Mouse (Mus musculus) NIH3T3 (cell line): Measurements from ENCODE around the gene Abcc12.

Experiments
- DNase-seq: peaks from one replicate; pipeline ENCODE4 v3.0.0-alpha.2; 2012; ENCODE audit warnings: low read depth

Gene Abcc12

DNA sequence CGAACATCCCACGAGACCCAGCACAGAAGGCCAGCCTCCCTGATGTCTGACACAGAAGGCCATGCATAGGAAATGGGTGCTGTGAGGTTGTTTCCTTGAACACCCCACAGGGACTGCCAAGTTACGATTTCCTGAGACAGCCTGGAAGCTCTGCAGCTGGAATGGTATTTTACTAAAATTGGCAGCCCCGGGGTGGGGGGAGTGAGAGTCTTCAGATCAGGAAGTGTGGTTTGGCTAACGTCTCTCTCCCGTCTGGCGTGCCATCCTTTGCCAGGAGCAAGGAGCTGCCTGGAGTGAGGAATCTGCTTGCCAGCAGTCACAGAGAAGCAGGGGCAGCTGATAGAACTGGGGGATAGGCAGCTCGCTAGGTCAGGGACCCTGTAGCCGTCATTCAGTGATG is 2.4 kb downstream of the Abcc12 start:
- peak; percentile 44 for DNase-seq

DNA sequence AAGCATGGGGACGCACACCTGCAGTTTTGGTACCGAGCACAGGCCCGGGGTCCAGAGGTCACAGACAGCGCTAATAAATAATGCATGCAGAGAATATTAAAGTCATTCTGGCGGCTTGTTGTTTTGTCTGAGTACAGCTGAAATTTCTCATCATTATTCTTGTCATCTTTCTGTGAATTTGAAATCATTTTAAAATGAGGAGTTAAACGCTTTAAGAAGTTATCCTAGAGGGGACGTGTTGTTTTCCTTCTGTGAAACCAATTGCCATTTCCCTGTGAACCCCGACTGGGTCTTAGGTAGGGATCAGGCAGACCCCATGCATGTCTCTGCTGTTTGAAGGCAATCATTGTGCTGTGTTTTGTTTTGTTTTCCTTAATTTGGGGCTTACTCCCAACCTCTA is 2.9 kb downstream of the Abcc12 start:
- no peak for DNase-seq

DNA sequence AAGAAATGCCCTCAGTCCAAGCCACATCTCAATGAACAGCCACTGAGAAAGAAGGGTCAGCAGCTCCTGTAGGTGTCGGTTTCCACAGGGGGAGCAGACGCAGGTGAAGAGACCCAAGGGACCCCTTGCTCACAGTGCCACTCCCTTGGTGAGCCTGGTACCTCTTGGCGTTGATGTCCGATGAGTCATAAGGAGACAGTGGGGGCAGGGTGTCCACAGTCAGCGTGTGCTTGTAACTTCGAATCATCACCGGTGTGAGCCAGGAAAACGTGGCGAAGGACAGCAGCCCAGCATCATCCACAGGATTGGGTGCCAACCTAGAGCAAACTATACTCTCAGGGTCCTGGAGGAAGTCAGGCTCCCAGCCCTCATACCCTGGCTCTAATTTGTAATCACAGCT is 16.8 kb downstream of the Abcc12 start:
- DNase-seq: peak; percentile 35

DNA sequence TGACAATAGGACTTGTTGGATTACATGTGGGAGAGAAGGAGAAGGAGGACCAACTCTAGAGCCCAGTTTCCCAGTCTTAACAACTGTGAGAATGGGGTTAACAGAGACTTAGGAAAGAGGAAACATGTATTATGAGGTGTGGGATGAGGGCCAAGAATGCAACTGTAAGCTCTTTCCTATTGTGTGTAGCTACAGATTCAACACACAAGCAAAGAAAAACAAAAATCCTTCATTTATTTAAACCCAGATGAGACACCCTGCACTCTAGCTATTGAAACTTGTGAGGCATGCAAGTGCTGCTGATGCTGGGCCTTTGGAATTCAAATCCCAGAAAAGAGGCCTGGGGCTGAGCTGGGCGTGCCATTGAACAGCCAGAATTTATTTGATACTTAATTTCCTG is 18.7 kb downstream of the Abcc12 start:
- DNase-seq: peak; percentile 31

DNA sequence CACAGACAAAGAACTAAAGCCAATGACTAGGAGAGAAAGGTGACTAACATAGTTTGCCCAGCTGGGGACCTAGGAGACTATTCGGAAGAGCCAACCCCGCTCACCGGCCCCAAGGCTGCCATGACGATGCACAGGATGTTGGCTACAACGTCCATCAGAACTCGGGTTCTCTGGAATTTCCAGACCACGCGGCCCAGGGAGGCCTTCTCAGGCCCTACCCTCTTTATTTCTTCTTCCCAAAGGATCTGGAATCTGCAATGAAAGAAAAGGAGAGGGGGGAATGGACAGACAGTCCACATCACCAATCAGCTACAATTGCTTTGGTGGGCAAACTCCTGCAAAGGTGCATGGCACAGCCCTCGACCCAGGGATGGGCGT is 19.8 kb downstream of the Abcc12 start:
- no peak for DNase-seq

DNA sequence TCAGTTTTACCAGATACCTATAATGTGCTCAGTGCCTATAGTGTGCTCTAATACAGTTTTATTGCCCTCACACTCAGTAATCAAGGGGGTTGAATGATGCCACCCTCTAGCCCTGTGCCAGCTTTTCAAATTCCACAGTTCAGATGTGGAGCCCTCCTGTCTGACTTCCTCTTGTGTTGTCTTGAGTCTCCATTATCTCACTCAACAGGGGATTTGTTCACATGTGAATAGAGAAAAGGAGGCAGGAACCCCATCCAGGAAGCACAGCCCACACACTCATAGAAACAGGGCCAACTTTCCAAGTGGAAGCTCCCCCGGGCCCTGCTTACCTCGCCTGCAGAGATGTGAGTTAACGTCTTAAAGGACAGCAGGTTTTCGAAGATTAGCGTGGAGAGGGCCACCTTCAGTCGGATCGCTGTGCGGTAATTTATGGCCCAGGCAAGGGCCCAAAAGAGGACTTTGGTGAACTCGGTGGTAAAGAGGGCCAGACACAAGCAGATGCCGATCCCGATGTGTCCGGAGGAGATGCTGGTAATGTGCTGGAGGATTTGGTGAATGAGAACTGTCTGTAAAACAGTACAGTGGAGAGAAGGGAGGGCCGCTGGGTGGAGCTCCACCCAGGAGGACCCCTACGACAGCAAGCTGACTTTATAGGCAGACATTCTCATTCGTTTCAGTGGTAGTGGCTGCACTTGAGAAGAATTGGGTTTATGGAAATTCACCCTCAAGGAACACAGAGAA is 20.4 kb downstream of the Abcc12 start:
- no peak for DNase-seq

DNA sequence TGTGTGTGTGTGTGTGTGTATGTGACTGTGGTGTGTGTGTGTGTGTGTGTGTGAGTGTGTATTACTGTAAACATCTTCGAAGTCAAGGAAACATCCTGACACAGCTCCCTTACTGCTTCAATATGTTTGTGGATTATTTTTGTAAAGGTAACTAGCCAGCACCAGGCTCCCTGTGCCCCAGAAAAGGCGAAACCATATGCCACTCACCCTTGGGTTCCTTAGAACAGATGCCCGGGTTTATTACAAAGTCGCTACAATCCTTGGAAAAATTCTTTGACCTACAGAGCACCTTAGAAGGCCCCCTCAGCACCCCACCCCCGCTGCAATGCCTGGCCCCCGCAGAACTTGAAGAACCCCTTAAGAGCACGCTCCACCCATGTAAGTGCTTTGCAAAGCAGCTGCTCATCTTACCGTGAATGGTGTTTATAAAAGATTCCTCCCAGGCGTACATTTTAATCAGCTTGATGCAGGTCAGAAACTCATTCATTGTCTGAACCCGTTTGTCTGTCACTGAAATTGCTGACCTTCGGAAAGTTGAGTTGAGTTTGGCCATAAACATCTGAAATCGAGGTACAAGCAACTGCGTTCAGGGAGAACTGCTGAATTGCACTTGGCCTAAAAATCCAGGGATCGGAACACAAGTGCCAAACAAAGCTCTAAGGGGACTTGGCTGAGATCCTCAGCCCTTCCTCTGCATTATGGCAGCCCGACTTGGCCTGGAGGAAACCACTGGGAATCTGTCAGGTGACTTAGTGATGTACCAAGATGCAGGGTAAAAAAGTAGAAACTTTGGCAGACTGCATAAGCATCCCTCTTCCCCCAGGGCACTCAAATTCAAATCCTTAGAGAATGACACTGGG is 23.1 kb downstream of the Abcc12 start:
- no peak for DNase-seq

DNA sequence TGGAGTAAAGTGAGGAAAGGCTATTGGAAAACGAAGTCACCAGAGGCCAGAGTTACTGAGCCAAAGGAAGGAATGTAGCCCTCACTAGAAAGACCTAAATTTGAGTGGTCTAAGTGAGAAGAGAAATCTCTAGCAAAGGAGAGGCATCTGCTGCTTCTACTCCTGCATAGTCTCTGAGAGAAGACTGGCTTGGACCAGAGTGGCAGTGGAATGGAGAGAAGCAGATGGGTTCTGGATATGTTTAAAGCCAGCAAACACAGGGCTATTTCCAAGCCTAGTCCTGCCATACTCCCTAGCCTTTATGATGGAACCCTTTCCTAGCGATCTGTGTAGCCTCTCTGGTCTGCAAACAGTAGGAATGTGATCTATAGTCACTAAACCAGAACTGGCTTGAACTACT is 24.9 kb downstream of the Abcc12 start:
- DNase-seq: no peak

DNA sequence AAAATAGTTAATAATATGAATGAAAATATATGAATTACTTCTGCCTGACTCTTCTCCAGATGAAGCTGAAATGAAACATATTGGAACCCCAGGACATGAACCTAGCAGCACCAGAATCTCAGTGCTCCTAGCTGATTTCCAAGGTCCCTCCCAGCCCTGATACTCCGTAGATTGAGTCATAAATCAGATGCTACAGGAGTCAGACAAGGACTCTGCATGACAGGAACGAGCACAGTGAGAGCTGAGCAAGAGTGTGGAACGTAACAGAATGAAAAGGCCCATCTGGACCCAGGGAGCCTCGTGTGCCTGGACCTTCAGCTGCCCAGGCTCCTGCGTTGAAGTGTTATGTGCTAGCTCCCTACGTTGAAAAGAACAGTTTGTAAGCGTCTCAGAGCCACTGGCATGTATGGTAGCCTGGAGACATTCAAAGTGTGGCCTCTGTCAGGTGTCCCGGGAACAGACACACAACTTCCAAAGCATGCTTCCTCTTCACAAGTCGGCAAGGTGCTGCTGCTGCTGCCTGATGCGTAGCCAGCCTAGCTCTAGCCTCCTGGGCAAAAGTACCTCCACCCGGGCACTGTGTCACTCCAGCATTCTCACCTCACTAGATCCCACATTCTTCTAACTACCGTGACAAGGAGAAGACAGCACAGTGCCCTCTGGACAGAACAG is 26.1 kb downstream of the Abcc12 start:
- DNase-seq: no peak

DNA sequence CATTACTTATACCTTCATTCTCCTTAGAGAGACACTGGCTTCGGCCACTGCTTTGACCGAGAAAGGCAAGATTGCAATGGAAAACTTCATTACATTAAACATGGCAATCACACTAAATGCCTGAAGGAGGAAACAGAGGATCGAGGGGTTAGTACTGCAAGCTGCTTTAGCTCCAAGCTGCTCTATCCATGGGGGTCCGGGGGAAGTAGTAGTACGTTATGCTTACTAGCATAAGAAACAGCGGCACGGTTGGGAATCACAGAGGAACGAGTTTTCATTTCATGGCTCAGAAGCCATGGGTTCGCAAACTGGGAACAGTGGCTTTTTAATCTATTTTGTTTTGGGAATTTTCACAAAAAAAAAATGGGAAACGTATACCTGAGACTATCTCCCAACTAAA is 30.0 kb downstream of the Abcc12 start:
- DNase-seq: no peak

DNA sequence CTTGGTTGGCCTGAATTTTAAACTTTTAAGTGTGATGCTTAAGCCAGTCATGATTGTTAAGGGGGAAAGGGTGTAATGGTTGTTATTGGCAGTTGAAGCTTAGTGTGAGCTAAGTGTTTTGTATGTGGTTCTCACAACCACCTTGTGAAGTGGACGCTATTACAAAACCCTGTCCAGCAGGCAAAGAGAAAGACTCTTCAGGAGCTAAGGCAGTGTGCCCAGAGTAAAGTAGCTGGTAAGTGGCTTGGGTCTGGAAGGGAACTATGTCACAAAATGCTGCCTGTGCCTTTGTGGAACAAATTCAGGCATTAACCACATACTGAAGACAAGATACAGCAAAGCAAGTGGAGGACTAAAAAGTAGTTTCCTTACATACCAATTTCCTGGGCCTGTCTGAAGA is 34.5 kb downstream of the Abcc12 start:
- DNase-seq: no peak

DNA sequence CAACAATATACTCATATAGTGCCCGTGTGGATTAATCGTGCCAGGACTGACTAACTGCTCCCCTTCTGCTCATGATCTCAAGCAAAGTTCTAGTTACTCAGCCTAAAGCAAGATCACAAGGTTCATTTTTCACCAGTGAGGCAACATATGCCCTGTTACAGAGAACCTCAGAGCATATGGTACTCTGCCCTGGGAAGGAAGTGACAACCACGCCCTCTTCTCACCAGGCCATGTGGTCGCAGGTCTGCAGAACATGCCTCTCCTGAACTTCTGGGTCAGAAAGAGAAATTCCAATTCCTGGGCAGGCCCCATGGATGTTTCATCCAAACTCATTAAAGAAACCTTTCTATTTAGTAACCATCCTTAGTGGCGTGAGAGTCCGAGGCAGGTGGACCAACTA is 39.6 kb downstream of the Abcc12 start:
- DNase-seq: no peak

DNA sequence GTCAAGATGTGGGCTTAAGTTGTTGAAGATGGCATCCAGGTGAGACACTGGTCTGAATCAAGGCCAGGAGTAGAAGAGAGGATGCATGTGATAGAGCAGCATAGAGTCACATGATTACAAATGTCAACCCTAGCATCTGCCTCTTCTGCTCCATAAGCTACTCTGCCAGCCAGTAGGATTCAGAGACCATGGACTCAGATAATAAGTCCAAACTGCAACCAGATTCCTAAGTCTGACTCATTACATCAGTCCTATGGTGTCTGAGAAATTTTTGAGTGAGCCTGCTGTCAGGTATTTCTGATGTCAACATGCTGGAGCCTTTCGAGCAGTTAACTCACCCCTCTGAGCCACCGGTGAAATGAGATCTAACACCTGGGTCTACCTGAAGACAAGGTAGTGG is 40.1 kb downstream of the Abcc12 start:
- DNase-seq: peak; percentile 13

DNA sequence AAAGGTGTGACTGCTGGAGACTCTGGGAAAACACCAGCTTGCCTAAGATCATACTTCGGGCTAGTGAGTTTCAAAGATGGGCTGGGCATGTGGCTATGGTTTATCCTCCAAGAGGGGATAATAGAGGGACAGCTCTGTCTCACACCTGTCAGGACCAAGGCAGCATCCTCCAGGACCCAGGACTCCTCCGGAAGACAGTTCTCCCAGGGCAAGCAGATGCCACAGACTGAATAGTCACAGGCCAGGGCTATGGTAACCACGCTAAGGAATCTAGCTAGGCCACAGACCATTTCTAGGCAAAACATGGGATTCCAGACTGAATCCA is 43.9 kb downstream of the Abcc12 start:
- no peak for DNase-seq

DNA sequence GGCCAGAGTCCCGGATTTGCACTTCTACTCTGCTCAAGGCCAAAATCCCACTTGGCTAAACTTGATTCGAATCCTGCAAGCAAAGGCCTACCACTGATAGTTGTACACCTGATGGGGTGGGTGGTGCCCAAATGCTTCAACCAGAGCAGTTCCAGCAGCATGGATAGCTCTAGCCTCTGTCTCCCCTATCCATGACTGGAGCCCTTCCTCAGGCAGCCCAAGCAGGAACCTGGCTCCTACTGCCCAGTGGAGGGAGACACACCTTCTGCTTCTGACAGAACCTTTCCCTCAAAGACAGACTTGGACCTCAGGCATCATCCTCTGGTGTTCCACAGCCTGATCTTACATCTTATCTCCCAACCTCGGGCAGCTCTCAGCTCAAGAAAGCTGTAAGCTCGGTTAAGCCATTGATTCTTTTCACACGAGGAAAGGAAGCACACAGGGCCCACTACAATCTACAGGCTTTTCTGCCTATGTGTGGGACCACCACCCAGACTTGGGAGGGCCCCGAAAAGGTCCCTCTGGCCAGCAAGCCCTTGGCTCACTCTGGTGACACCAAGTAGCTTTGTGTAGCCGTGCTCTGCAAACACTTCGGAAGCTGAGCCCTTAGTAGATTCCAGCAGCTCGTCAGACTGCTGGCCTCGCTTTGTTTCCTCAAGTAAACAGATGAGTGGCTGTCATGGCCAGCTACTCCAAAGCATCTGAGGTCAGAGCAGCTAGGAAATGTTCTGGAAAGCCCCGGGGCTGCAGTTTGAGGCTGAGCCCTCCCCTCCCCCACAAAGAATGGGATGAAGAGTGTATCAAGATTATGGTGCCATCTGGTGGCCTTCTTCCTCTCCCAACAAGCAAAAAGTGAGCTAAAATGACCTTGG is 44.5 kb downstream of the Abcc12 start:
- DNase-seq: peak; percentile 91

DNA sequence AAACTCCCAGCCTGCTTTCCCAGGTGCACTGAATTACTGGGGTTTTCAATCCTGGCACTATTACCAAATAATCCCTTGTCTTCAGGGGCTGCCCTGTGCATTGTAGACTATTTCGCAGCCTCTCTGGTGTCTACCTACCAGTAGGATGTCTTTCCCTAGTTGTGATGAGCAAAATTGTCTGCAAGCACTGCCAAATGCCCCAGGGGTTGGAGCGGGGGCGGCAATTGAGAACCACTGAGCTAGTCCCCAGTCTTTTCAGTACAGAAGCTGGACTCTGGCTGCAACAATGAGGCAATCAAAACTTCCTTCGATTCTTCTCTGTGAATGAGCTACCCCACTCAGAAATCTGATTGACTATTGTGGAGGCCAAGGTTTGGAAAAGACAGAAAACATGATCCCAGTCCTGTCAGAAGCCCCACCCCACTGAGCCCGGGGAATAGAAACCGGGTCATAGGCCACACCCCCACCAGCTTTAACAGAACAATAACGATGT is 45.4 kb downstream of the Abcc12 start:
- no peak for DNase-seq

DNA sequence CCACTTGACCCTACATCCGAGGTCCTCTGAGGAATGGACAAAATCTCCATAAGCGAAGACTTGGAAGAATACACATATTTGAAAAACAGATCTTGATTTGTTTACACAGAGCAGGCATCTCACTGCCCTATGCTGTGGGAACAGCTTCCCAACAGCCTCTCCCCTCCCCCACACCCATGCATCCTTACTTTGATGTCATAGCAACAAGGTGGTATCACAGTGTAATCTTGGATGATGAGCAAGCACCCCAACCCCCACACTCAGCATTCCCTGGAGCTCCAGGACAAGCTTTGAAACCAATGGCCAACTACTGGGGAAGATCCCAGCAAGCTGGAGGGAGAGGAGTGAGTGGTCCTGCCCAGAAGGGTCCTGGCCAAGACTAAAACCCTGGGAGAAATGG is 50.8 kb downstream of the Abcc12 start:
- DNase-seq: no peak

DNA sequence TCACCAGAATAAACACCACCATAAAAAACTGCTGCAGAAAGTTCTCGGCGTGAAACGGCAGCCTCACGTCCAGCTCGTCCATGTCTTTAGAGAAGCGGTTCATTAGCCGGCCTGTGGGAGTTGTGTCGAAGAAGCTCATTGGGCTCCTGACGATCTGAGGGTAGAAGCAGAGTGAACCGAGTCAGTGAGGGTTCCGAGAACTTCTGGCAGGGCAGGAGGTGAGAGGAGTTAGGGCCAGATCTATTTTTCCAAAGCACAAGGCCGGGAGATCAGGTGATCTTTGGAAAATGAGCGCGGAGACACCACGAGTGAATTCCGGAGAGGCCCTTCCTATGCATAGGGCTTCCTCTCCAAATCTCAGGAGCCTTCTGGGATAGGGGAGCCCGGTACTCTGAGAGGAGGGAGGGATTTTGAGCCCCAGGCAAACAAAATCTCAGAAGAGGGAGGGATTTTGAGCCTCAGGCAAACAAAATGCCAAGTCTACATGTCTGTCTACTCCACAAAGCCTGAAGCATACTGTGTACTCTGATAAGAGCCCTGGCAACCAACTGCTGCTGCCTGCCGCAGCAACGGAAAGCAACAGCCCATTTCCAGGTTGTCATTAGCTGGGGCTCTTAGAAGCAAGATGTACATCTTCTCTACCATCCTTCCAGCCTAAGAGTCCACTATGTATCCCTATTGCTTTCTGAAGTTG is 53.0 kb downstream of the Abcc12 start:
- no peak for DNase-seq

DNA sequence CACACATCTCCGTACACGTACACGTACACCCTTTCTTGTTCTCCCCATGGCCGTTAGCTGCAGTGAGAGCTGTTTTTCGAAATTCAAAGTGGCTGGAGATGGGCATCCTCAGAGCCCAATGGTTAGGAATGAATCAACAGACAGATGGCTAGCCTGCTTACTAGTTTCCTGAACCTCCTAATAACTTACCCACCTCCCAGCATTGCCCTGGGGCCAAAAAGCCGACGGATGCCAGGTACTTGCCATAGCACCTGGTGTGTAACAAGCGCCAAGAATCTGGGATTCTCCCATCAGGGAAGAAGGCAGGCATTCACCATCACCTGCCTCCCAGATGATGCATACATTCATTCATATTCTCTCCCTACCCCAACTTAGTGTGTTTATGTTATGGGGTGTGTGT is 53.7 kb downstream of the Abcc12 start:
- DNase-seq: no peak

DNA sequence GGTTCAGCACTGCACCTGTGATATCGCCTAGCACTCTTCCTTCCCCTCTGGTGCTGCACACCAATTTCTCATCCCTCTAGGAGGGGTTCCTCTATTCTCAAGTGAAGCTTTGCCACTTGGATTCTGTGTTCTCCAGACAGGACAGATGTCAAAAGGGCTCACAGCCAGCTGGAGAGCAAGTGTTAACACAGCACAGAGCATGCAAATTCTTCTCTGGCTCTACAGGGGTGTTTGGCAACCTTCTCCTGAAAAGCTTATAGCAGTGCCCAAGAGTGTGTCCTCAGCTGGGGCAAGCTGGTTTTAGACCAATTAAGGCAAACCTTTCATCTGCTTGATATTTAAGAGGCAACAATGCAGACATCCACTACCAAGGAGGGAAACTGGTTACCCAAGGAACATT is 66.3 kb downstream of the Abcc12 start:
- DNase-seq: no peak

DNA sequence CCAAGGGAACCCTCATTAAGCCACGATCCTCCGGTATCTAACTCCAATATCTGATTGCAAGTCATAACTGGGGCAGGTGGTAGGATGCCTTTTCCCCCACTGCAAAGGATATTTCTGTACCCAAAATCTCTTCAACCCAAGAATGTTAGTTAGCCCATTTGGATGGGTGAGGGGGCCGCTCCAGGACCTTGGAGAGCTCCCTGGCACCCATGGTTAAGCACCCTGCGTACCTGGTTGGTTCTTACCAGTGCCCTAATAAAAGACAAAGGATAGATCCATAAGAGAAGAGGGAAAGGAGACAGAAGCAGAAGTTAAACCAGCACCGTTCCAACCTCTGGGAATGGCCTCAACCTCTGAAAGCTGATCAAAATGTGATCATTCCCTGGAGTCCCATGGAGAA is 67.6 kb downstream of the Abcc12 start:
- peak; percentile 38 for DNase-seq
